Mouse (Mus musculus): ENCODE measurements around the gene Gpc1. TPM values are rescaled to one million over a fixed set of nuclear protein-coding genes. Genes with fewer than 3 reads are reported as not detected.

The Gpc1 gene
- total and polyA plus RNA-seq, 2 experiments from 2014 or later: 53.9 to 201 TPM

DNA sequence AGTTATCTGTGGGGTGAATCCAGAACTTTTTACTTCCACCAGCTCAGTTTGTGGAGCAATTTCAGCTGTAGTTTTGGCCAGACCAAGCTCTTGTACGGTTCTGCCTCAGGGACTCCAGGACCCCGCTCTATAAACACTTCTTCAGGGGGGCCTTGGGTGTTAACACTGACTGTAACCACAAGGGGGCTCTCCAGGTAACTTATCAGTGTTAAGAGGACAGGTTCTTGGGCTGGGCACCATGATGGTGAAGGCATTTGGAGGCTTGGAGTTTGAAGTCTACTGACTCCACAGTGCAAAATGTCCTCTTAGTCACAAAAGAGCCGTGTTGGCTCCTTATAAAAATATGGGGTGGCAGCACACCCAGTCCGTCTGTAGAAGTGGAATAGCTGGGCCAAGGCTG lies 77.6 kb downstream of the Gpc1 start:
- H3K27ac ChIP-seq (ENCODE audit: low read depth): no peak overlapping the region
- ATAC-seq (ENCODE audit: insufficient read depth, low read depth): no peak
- H3K9me3 ChIP-seq (replicated peaks; ENCODE audit: control insufficient read depth, low read length): no peaks in the 10 kb centered on the region
- no peak overlapping the region for H3K4me3 ChIP-seq (ENCODE audit: low read depth, low read length)
- DNase-seq (ENCODE audit: low spot score): no peak
- 70% methylated on average over 4 of the region's 4 CpGs for WGBS
- H3K27me3 ChIP-seq (ENCODE audit: control insufficient read depth, insufficient read depth, low read length): no peaks in the 10 kb centered on the region
- H3K9ac ChIP-seq (replicated peaks; ENCODE audit: low read depth, low read length): no peak overlapping the region
- TF ChIP-seq EP300 (IDR thresholded peaks at IDR 0.05; ENCODE audit: low read depth): no peak
- peak; percentile 25; the same call in 1 of the 2 replicates for TF ChIP-seq CTCF (IDR thresholded peaks at IDR 0.05; ENCODE audit: low read depth)
- peaks cover 26% of the 10 kb centered on the region for H3K4me1 ChIP-seq (ENCODE audit: control insufficient read depth, insufficient read depth)
- peaks cover 4% of the 10 kb centered on the region; the same call in 1 of the 2 replicates for H3K36me3 ChIP-seq (replicated peaks; ENCODE audit: control insufficient read depth, insufficient read depth, low read length)
- no peak overlapping the region for H3K4me2 ChIP-seq (ENCODE audit: low read depth, low read length)

MicroRNA genes within 50 kb of the gene (microRNA counts, 519-probe panel; counts per million panel counts)
- microRNA mmu-miR-149: 5,617 counts per million, percentile 72 among the panel's probes with 10 or more counts

Small RNA genes within 50 kb of the gene (microRNA-seq; reads per million reads assigned to microRNA genes)
- 4,657 reads per million, percentile 93 among the genes with 10 or more reads in this experiment for gene Mir149

Other genes starting within 250 kb of the Gpc1 start
- not detected in 2 replicates for gene Olfr1412, start 245.9 kb upstream of the Gpc1 start, total RNA-seq (2014; rRNA removed; ENCODE audit: low replicate concordance)
- not detected in 2 replicates for gene Olfr1412, start 245.9 kb upstream of the Gpc1 start, polyA plus RNA-seq (2015; fragmentation: Nextera tagmentation; extraction: Ambion mirVana)
- not detected in 2 replicates for gene Olfr1411, start 237.2 kb upstream of the Gpc1 start, total RNA-seq (2014; rRNA removed; ENCODE audit: low replicate concordance)
- gene Olfr1411, start 237.2 kb upstream of the Gpc1 start, polyA plus RNA-seq (2015; fragmentation: Nextera tagmentation; extraction: Ambion mirVana): not detected in 2 replicates
- not detected in 2 replicates for gene Olfr1410, start 225.9 kb upstream of the Gpc1 start, total RNA-seq (2014; rRNA removed; ENCODE audit: low replicate concordance)
- not detected in 2 replicates for gene Olfr1410, start 225.9 kb upstream of the Gpc1 start, polyA plus RNA-seq (2015; fragmentation: Nextera tagmentation; extraction: Ambion mirVana)
- gene Olfr12, start 213.9 kb upstream of the Gpc1 start, total RNA-seq (2014; rRNA removed; ENCODE audit: low replicate concordance): not detected in 2 replicates
- gene Olfr12, start 213.9 kb upstream of the Gpc1 start, polyA plus RNA-seq (2015; fragmentation: Nextera tagmentation; extraction: Ambion mirVana): not detected in 2 replicates
- 187 and 203 TPM in 2 replicates for gene Cops9, start 189.7 kb upstream of the Gpc1 start, total RNA-seq (2014; rRNA removed; ENCODE audit: low replicate concordance)
- 507 and 524 TPM in 2 replicates for gene Cops9, start 189.7 kb upstream of the Gpc1 start, polyA plus RNA-seq (2015; fragmentation: Nextera tagmentation; extraction: Ambion mirVana)
- 0.08 TPM in 1 of 2 replicates, not detected in the other for gene Otos, start 182.8 kb upstream of the Gpc1 start, total RNA-seq (2014; rRNA removed; ENCODE audit: low replicate concordance)
- not detected in 2 replicates for gene Otos, start 182.8 kb upstream of the Gpc1 start, polyA plus RNA-seq (2015; fragmentation: Nextera tagmentation; extraction: Ambion mirVana)
- not detected in 2 replicates for gene Ankmy1, start 71.3 kb downstream of the Gpc1 start, total RNA-seq (2014; rRNA removed; ENCODE audit: low replicate concordance)
- 0.10 TPM in 1 of 2 replicates, not detected in the other for gene Ankmy1, start 71.3 kb downstream of the Gpc1 start, polyA plus RNA-seq (2015; fragmentation: Nextera tagmentation; extraction: Ambion mirVana)
- 23.5 and 26.8 TPM in 2 replicates for gene Dusp28, start 75.3 kb downstream of the Gpc1 start, total RNA-seq (2014; rRNA removed; ENCODE audit: low replicate concordance)
- 21.4 and 25.2 TPM in 2 replicates for gene Dusp28, start 75.3 kb downstream of the Gpc1 start, polyA plus RNA-seq (2015; fragmentation: Nextera tagmentation; extraction: Ambion mirVana)
- gene Rnpepl1, start 79.1 kb downstream of the Gpc1 start, total RNA-seq (2014; rRNA removed; ENCODE audit: low replicate concordance): 73.2 and 89.0 TPM in 2 replicates
- gene Rnpepl1, start 79.1 kb downstream of the Gpc1 start, polyA plus RNA-seq (2015; fragmentation: Nextera tagmentation; extraction: Ambion mirVana): 33.0 and 36.3 TPM in 2 replicates
- 41.9 and 46.3 TPM in 2 replicates for gene Capn10, start 102.7 kb downstream of the Gpc1 start, total RNA-seq (2014; rRNA removed; ENCODE audit: low replicate concordance)
- 10.7 and 12.0 TPM in 2 replicates for gene Capn10, start 102.7 kb downstream of the Gpc1 start, polyA plus RNA-seq (2015; fragmentation: Nextera tagmentation; extraction: Ambion mirVana)
- gene Gpr35, start 119.2 kb downstream of the Gpc1 start, total RNA-seq (2014; rRNA removed; ENCODE audit: low replicate concordance): 0.23 and 0.85 TPM in 2 replicates
- 0.27 and 0.34 TPM in 2 replicates for gene Gpr35, start 119.2 kb downstream of the Gpc1 start, polyA plus RNA-seq (2015; fragmentation: Nextera tagmentation; extraction: Ambion mirVana)
- gene Aqp12, start 174.7 kb downstream of the Gpc1 start, total RNA-seq (2014; rRNA removed; ENCODE audit: low replicate concordance): not detected in 2 replicates
- gene Aqp12, start 174.7 kb downstream of the Gpc1 start, polyA plus RNA-seq (2015; fragmentation: Nextera tagmentation; extraction: Ambion mirVana): not detected in 2 replicates